Mouse (Mus musculus) hindbrain, embryonic 10.5 days (tissue): Measurements from ENCODE around the gene Tmem201. TPM values are rescaled to one million over a fixed set of nuclear protein-coding genes. Genes with fewer than 3 reads are reported as not detected.

Experiments
- DNase-seq: peaks from one replicate; pipeline ENCODE4 v3.0.0-alpha.2; 2017; ENCODE audit warnings: low spot score
- H3K27ac ChIP-seq: fragments of 300-500 bp; sonication (generic); 2 replicates; pipeline ENCODE4 v1.5.1; 2016; ENCODE audit warnings: mild to moderate bottlenecking, moderate library complexity
- H3K27me3 ChIP-seq: fragments of 300-500 bp; sonication (generic); 2 replicates; pipeline ENCODE4 v1.6.1; 2016; ENCODE audit warnings: mild to moderate bottlenecking; ENCODE audit not compliant: poor library complexity, insufficient read depth, severe bottlenecking
- H3K36me3 ChIP-seq: fragments of 300-500 bp; sonication (generic); 2 replicates; pipeline ENCODE4 v1.6.1; 2016; ENCODE audit warnings: mild to moderate bottlenecking, moderate library complexity
- H3K4me1 ChIP-seq: fragments of 300-500 bp; sonication (generic); replicated peaks from 2 replicates; pipeline ENCODE4 v1.6.1; 2016; ENCODE audit warnings: mild to moderate bottlenecking
- H3K4me3 ChIP-seq: fragments of 300-500 bp; sonication (generic); 2 replicates; pipeline ENCODE4 v1.5.1; 2016; ENCODE audit warnings: mild to moderate bottlenecking, moderate library complexity
- H3K9me3 ChIP-seq: fragments of 300-500 bp; sonication (generic); 2 replicates; pipeline ENCODE4 v1.6.1; 2016; ENCODE audit warnings: mild to moderate bottlenecking, moderate library complexity
- WGBS: fragments of 180-500 bp; shearing (Covaris S2); methylation state at CpG from one replicate; pipeline ENCODE4 v1.1.7; 2016; 5-methylcytosine and 5-hydroxymethylcytosine counted together
- polyA plus RNA-seq: library from polyadenylated mRNA; unstranded; fragments of >200 nt; fragmentation: Nextera tagmentation; extraction: Ambion mirVana; gene quantifications from 2 replicates; pipeline ENCODE4 v1.2.1, GENCODE M21; 2016

Tmem201 gene
- polyA plus RNA-seq, 1 experiment from 2014 or later, result 44.4 TPM

GRCm38 (mm10) chr4:149740301-149740700 is 2.5 kb upstream of the Tmem201 start:
- H3K36me3 ChIP-seq, result peaks cover 43% of the 10 kb centered on the region
- DNase-seq, result no peak
- H3K27me3 ChIP-seq, result no peaks in the 10 kb centered on the region; the same call in 1 of the 2 replicates
- no peak overlapping the region for H3K4me3 ChIP-seq
- 92% methylated on average over 7 of the region's 7 CpGs for WGBS
- H3K4me1 ChIP-seq, result peaks cover 34% of the 10 kb centered on the region
- no peak overlapping the region for H3K27ac ChIP-seq
- no peaks in the 10 kb centered on the region for H3K9me3 ChIP-seq

- Histone ChIP-seq H3K4me3 (no peak overlapping the region), H3K4me1 (peaks cover 42% of the 10 kb centered on the region), H3K36me3 (peaks cover 43% of the 10 kb centered on the region), H3K9me3 (no peaks in the 10 kb centered on the region), H3K27me3 (no peaks in the 10 kb centered on the region; the same call in 1 of the 2 replicates), H3K27ac (no peak overlapping the region)
- no peak for DNase-seq
- 82% methylated on average over 5 of the region's 5 CpGs for WGBS
These were observed 1.6 kb upstream of the Tmem201 start for GRCm38 (mm10) chr4:149739478-149739877.

GRCm38 (mm10) chr4:149736581-149736980 is 1.3 kb downstream of the Tmem201 start:
- peaks cover 69% of the 10 kb centered on the region for H3K4me1 ChIP-seq
- H3K36me3 ChIP-seq, result peaks cover 25% of the 10 kb centered on the region
- no peaks in the 10 kb centered on the region; the same call in 1 of the 2 replicates for H3K27me3 ChIP-seq
- H3K27ac ChIP-seq, result peak overlapping the region; percentile 98
- WGBS, result 51% methylated on average over 4 of the region's 4 CpGs
- H3K9me3 ChIP-seq, result no peaks in the 10 kb centered on the region
- H3K4me3 ChIP-seq, result peak overlapping the region; percentile 92
- no peak for DNase-seq

- Histone ChIP-seq H3K27me3 (no peaks in the 10 kb centered on the region; the same call in 1 of the 2 replicates), H3K36me3 (peaks cover 28% of the 10 kb centered on the region), H3K9me3 (no peaks in the 10 kb centered on the region), H3K27ac (no peak overlapping the region), H3K4me1 (peaks cover 76% of the 10 kb centered on the region), H3K4me3 (peak overlapping the region; percentile 92; the same call in 1 of the 2 replicates)
- DNase-seq, result no peak
- WGBS, result 93% methylated on average over 5 of the region's 5 CpGs
These were observed 2.1 kb downstream of the Tmem201 start for GRCm38 (mm10) chr4:149735624-149736250.

GRCm38 (mm10) chr4:149734730-149735475 is 2.9 kb downstream of the Tmem201 start:
- H3K4me3 ChIP-seq, result peak overlapping the region; percentile 12; the same call in 1 of the 2 replicates
- H3K4me1 ChIP-seq, result peaks cover 78% of the 10 kb centered on the region
- peaks cover 35% of the 10 kb centered on the region for H3K36me3 ChIP-seq
- WGBS, result 87% methylated on average over 10 of the region's 10 CpGs
- H3K27ac ChIP-seq, result peak overlapping the region; percentile 25; the same call in 1 of the 2 replicates
- DNase-seq, result no peak
- H3K9me3 ChIP-seq, result no peaks in the 10 kb centered on the region
- H3K27me3 ChIP-seq, result no peaks in the 10 kb centered on the region; the same call in 1 of the 2 replicates

- H3K4me3 ChIP-seq, result no peak overlapping the region
These were observed 3.6 kb downstream of the Tmem201 start for GRCm38 (mm10) chr4:149734246-149734645.

GRCm38 (mm10) chr4:149733748-149734147 is 4.1 kb downstream of the Tmem201 start:
- peak overlapping the region; percentile 60 for H3K27ac ChIP-seq
- no peak for DNase-seq
- peaks cover 47% of the 10 kb centered on the region for H3K36me3 ChIP-seq
- H3K27me3 ChIP-seq, result no peaks in the 10 kb centered on the region; the same call in 1 of the 2 replicates
- no peaks in the 10 kb centered on the region for H3K9me3 ChIP-seq
- 61% methylated on average over 6 of the region's 6 CpGs for WGBS
- H3K4me1 ChIP-seq, result peaks cover 83% of the 10 kb centered on the region
- no peak overlapping the region for H3K4me3 ChIP-seq

More at GRCm38 (mm10) chr4:149734246-149734645, 3.6 kb downstream of the Tmem201 start:
- Histone ChIP-seq H3K9me3 (no peaks in the 10 kb centered on the region), H3K27ac (peak overlapping the region; percentile 60), H3K27me3 (no peaks in the 10 kb centered on the region; the same call in 1 of the 2 replicates), H3K4me1 (peaks cover 78% of the 10 kb centered on the region), H3K36me3 (peaks cover 42% of the 10 kb centered on the region)
- WGBS, result 93% methylated on average over 6 of the region's 6 CpGs
- no peak for DNase-seq

- WGBS, result 81% methylated on average over 10 of the region's 10 CpGs
- H3K4me1 ChIP-seq, result peaks cover 77% of the 10 kb centered on the region
- H3K4me3 ChIP-seq, result no peak overlapping the region
- peaks cover 56% of the 10 kb centered on the region for H3K36me3 ChIP-seq
- H3K27ac ChIP-seq, result 0 out of 2 replicates have a peak overlapping the region, but pooled peaks have one; percentile 13
- no peak for DNase-seq
- no peaks in the 10 kb centered on the region for H3K9me3 ChIP-seq
- H3K27me3 ChIP-seq, result no peaks in the 10 kb centered on the region
These were observed 5.0 kb downstream of the Tmem201 start for GRCm38 (mm10) chr4:149732800-149733199.

- H3K4me3 ChIP-seq, result no peak overlapping the region
- no peaks in the 10 kb centered on the region for H3K27me3 ChIP-seq
- DNase-seq, result no peak
- H3K36me3 ChIP-seq, result peaks cover 61% of the 10 kb centered on the region
- H3K9me3 ChIP-seq, result no peaks in the 10 kb centered on the region
- WGBS, result 82% methylated on average over 3 of the region's 3 CpGs
- peaks cover 77% of the 10 kb centered on the region for H3K4me1 ChIP-seq
- no peak overlapping the region for H3K27ac ChIP-seq
These were observed 5.5 kb downstream of the Tmem201 start for GRCm38 (mm10) chr4:149732313-149732712.

GRCm38 (mm10) chr4:149730827-149731226 is 7.0 kb downstream of the Tmem201 start:
- 83% methylated on average over 7 of the region's 7 CpGs for WGBS
- no peak overlapping the region for H3K4me3 ChIP-seq
- no peaks in the 10 kb centered on the region for H3K9me3 ChIP-seq
- no peak for DNase-seq
- H3K36me3 ChIP-seq, result peaks cover 76% of the 10 kb centered on the region
- no peaks in the 10 kb centered on the region for H3K27me3 ChIP-seq
- peaks cover 72% of the 10 kb centered on the region for H3K4me1 ChIP-seq
- no peak overlapping the region for H3K27ac ChIP-seq

GRCm38 (mm10) chr4:149728810-149729209 is 9.0 kb downstream of the Tmem201 start:
- no peak for DNase-seq
- Histone ChIP-seq H3K27ac (no peak overlapping the region), H3K27me3 (no peaks in the 10 kb centered on the region), H3K36me3 (peaks cover 81% of the 10 kb centered on the region), H3K4me1 (peaks cover 68% of the 10 kb centered on the region), H3K4me3 (no peak overlapping the region), H3K9me3 (no peaks in the 10 kb centered on the region)
- 73% methylated on average over 8 of the region's 8 CpGs for WGBS

GRCm38 (mm10) chr4:149727636-149728035 is 10.2 kb downstream of the Tmem201 start:
- Histone ChIP-seq H3K4me3 (peak overlapping the region; percentile 7; the same call in 1 of the 2 replicates), H3K27me3 (no peaks in the 10 kb centered on the region), H3K4me1 (peaks cover 64% of the 10 kb centered on the region), H3K36me3 (peaks cover 92% of the 10 kb centered on the region), H3K27ac (0 out of 2 replicates have a peak overlapping the region, but pooled peaks have one; percentile 12), H3K9me3 (no peaks in the 10 kb centered on the region)
- DNase-seq, result no peak
- 98% methylated on average over 5 of the region's 5 CpGs for WGBS
